In genomic region chr16:43561956-43562355, GRCm38 (mm10) we compare ENCODE assay signal across 11 mouse cellular contexts.
DNase-seq lines count a peak whose midpoint lies in the region; TF ChIP-seq lines count a peak whose summit lies in the region.
"Had no signal": no experiment of that assay in that cellular context is flagged by ENCODE, and none has a peak within 500 bp of the region (broad histone marks: within the 10 kb centered on the region; RNA-seq: fewer than 3 reads in every experiment).

No protein-coding gene starts in this region.

- no peak for DNase-seq in layer of hippocampus, adult 2 months (ENCODE audit: low spot score in 2 of 2)
- DNase-seq in layer of hippocampus, postnatal 14 days (ENCODE audit: low spot score in 2 of 2) = no peak
- DNase-seq in 416B (ENCODE audit: low read depth) (peak; percentile 26), adipocyte (ENCODE audit: low spot score) (peak; percentile 39)
- DNase-seq in CD4-positive, CD25-positive, alpha-beta regulatory T cell, adult 2 months (ENCODE audit: low read depth, low spot score) = peak; percentile 54
- DNase-seq in urinary bladder, adult 2 months (ENCODE audit: low spot score) = no peak
- no peak for DNase-seq in gastrocnemius, postnatal 36 days
- DNase-seq in heart, postnatal 4 days = no peak
- DNase-seq: kidney, adult 9 months had no signal

- intact Hi-C loops in gastrocnemius, postnatal 36 days (cut with DNase I) = no loop called here

- H3K4me3 ChIP-seq in layer of hippocampus, adult 2 months = no peak overlapping the region
- H3K4me3 ChIP-seq: hindbrain, embryonic 10.5 days had no signal

- peak; percentile 73 for TF ChIP-seq CTCF in layer of hippocampus, adult 2 months (conservative IDR thresholded peaks at IDR 0.05)

- H3K27ac ChIP-seq in layer of hippocampus, adult 2 months = 0 out of 2 replicates have a peak overlapping the region, but pooled peaks have one; percentile 69
- H3K27ac ChIP-seq: hindbrain, embryonic 10.5 days; macrophage had no signal

Comparison
In these comparisons a context has a peak if more than half of its experiments do, and no peak if none do; other contexts are left out.
1. DNase-seq: peak in 416B (single experiment), CD4-positive, CD25-positive, alpha-beta regulatory T cell, adult 2 months (single experiment) and adipocyte (single experiment); none in layer of hippocampus, adult 2 months (0 of 2), layer of hippocampus, postnatal 14 days (0 of 2), urinary bladder, adult 2 months (single experiment), gastrocnemius, postnatal 36 days (0 of 2) and heart, postnatal 4 days (single experiment).